Mouse (Mus musculus) brown adipose tissue, adult 24 weeks (tissue): Measurements from ENCODE around the gene Gm10061. TPM values are rescaled to one million over a fixed set of nuclear protein-coding genes. Genes with fewer than 3 reads are reported as not detected.
"Not testable (repeated sequence)": the region's sequence is repeated elsewhere in the genome, so short reads cannot be mapped to it uniquely, and the experiment has no call there.

Source experiments
- H3K27ac ChIP-seq: fragments of 200-500 bp; replicated peaks from 2 replicates; pipeline ENCODE4 v1.5.1; 2012; ENCODE audit warnings: low read depth, mild to moderate bottlenecking, low read length
- H3K4me1 ChIP-seq: fragments of 200-500 bp; 2 replicates; pipeline ENCODE4 v1.6.1; 2012; ENCODE audit warnings: low read length, mixed read lengths; ENCODE audit not compliant: control insufficient read depth, insufficient read depth, insufficient read length
- H3K4me3 ChIP-seq: fragments of 200-500 bp; 2 replicates; pipeline ENCODE4 v1.5.1; 2012; ENCODE audit warnings: low read depth, mild to moderate bottlenecking, low read length, moderate library complexity; ENCODE audit not compliant: insufficient read depth
- polyA plus RNA-seq: library from polyadenylated mRNA; stranded (reverse); fragments of >200 nt; gene quantifications from 2 replicates; pipeline ENCODE4 v1.2.4, GENCODE M21; 2012; ENCODE audit not compliant: missing spikeins, insufficient read depth, insufficient read length

Gene Gm10061
- not detected in 2 replicates for polyA plus RNA-seq

DNA sequence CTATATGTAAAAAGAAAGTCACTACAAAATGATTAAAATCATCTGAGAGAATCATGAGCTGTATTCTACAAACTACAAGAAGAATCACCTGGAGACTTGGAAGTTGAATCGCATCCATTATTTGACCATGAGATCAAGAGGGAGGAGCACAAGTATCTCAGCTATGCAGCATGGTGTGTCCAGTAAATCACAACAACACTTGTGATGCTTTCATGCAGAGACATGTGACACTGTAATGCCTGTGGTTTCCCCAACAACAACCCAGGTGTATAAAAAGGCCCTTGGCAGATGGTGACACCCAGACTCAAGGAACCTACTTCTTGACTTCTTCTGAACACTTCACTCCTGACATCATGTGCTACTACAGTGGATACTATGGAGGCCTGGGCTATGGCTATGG lies at the start of gene Gm10061:
Gm10061 (plus strand) TSS at position 301 of the 400 bp plus-strand sequence.
- H3K4me3 ChIP-seq = no peak within 1 kb of the TSS
- H3K4me1 ChIP-seq = no peaks in the 10 kb centered on the region
- no peak within 1 kb of the TSS for H3K27ac ChIP-seq

DNA sequence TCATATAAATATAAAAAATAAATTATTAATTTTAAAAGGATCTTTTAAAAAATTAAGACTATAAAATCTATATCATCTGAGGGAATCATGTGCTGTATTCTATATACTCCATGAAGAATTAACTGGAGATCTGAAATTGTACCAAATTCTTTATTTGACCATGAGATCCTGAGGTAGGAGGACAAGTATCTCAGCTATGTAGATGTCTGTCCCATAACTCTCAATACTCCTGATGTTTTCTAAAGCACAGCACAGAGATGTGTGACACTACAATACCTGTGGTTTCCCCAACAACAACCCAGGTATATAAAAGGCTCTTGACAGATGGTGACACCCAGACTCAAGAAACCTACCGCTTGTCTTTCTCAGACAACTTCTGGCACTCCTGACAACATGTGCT lies 10.3 kb upstream of the Gm10061 start, which contains the start of gene Gm6358:
Gm6358 (plus strand) TSS at position 301 of the 400 bp plus-strand sequence.
- H3K4me3 ChIP-seq = no peak within 1 kb of the TSS
- H3K4me1 ChIP-seq = no peaks in the 10 kb centered on the region
- H3K27ac ChIP-seq = no peak within 1 kb of the TSS

DNA sequence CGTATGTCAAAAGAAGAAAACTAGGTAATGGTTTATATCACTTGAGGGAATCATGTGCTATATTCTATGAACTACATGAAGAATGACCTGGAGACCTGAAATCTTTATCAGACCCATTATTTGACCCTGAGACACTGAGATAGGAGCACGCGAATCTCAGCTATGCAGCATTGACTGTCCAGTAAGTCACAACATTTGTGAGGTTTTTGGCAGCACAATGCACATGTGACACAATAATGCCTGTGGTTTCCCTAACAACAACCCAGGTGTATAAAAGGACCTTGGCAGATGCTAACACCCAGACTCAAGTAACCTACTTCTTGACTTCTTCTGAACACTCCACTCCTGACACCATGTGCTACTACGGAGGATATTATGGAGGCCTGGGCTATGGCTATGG lies 6.8 kb downstream of the Gm10061 start, which contains the start of gene Gm9789:
Gm9789 (plus strand) TSS at position 301 of the 400 bp plus-strand sequence.
- H3K27ac ChIP-seq = no peak within 1 kb of the TSS
- H3K4me1 ChIP-seq = no peaks in the 10 kb centered on the region
- H3K4me3 ChIP-seq = no peak within 1 kb of the TSS

DNA sequence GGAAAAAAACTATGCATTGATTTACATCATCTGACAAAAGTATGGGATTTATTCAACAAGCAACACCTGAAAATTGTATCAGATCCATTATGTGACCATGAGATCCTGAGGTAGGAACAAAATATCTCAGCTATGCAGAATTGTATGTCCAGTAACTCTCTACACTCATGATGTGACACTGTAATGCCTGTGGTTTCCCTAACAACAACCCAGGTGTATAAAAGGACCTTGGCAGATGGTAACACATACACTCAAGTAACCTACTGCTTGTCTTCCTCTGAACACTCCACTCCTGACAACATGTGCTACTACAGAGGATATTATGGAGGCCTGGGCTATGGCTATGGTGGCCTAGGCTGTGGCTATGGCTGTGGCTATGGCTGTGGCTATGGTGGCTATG lies 18.3 kb downstream of the Gm10061 start, which contains the start of gene Gm7735:
Gm7735 (plus strand) TSS at position 301 of the 400 bp plus-strand sequence.
- H3K4me1 ChIP-seq, H3K4me3 ChIP-seq, H3K27ac ChIP-seq: not testable (repeated sequence)

DNA sequence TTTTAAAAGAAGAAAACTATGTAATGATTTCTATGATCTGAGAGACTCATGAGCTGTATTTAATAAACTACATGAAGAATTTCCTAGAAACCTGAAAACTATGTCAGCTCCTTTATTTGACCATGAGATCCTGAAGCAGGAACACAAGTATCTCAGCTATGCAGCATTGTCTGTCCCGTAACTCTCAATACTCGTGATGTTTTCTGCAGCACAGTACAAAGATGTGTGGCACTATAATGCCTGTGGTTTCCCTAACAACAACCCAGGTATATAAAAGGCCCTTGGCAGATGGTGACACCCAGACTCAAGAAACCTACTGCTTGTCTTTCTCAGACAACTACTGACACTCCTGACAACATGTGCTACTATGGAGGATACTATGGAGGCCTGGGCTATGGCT lies 23.5 kb downstream of the Gm10061 start, which contains the start of gene 1110057P08Rik:
1110057P08Rik (plus strand) TSS at position 301 of the 400 bp plus-strand sequence.
- Histone ChIP-seq H3K4me3 (no peak within 1 kb of the TSS), H3K27ac (no peak within 1 kb of the TSS), H3K4me1 (no peaks in the 10 kb centered on the region)

DNA sequence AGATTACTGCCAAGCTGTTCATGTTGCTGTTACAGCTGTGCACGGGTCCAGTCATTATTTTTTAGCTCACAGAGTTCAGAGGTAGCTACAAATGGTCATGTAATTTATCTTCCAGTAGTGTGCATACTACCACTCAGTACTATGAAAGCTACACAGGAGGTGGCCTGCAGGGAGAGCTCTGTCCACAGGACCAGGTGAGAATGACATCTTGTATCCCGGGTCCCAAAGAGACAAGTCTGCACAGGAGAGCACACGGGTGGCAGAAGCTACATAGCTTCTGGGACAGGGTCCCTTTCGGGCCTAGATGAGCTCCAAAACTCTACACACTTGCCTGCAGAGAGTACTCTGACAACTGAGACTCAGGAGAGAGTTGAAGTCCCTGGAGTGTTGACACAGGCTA lies 37.7 kb downstream of the Gm10061 start:
- Histone ChIP-seq H3K4me1 (no peaks in the 10 kb centered on the region), H3K4me3 (no peak overlapping the region), H3K27ac (no peak overlapping the region)

Other genes starting within 250 kb of the Gm10061 start
- gene Krtap19-9b, start 218.8 kb upstream of the Gm10061 start, polyA plus RNA-seq = not detected in 2 replicates
- gene Krtap16-3, start 188.2 kb upstream of the Gm10061 start, polyA plus RNA-seq = not detected in 2 replicates
- gene Krtap22-2, start 140.3 kb upstream of the Gm10061 start, polyA plus RNA-seq = not detected in 2 replicates
- not detected in 2 replicates for gene Gm10229, start 135.8 kb upstream of the Gm10061 start, polyA plus RNA-seq
- gene Krtap6-1, start 119.4 kb upstream of the Gm10061 start, polyA plus RNA-seq = not detected in 2 replicates
- gene Gm10228, start 109.6 kb upstream of the Gm10061 start, polyA plus RNA-seq = not detected in 2 replicates
- not detected in 2 replicates for gene Krtap6-5, start 103.2 kb upstream of the Gm10061 start, polyA plus RNA-seq
- gene 1110025L11Rik, start 87.1 kb upstream of the Gm10061 start, polyA plus RNA-seq = not detected in 2 replicates
- gene Krtap6-3, start 67.1 kb upstream of the Gm10061 start, polyA plus RNA-seq = not detected in 2 replicates
- gene Gm6358, start 10.2 kb upstream of the Gm10061 start, polyA plus RNA-seq = not detected in 2 replicates
- gene Gm9789, start 6.9 kb downstream of the Gm10061 start, polyA plus RNA-seq = not detected in 2 replicates
- not detected in 2 replicates for gene Gm7735, start 18.4 kb downstream of the Gm10061 start, polyA plus RNA-seq
- not detected in 2 replicates for gene 1110057P08Rik, start 23.6 kb downstream of the Gm10061 start, polyA plus RNA-seq
- gene Krtap20-2, start 54.8 kb downstream of the Gm10061 start, polyA plus RNA-seq = not detected in 2 replicates